Mouse (Mus musculus) regulatory T cell (primary cell): Measurements from ENCODE around the gene Ttll11.

Experiments used
- in situ Hi-C: fragments of 300-600 bp; cut with MboI, MseI; formaldehyde crosslinking; loops from one replicate; pipeline ENCODE4 v1.15.1; 2025; ENCODE audit warnings: high pct_unique_total_duplicates

Gene Ttll11

DNA sequence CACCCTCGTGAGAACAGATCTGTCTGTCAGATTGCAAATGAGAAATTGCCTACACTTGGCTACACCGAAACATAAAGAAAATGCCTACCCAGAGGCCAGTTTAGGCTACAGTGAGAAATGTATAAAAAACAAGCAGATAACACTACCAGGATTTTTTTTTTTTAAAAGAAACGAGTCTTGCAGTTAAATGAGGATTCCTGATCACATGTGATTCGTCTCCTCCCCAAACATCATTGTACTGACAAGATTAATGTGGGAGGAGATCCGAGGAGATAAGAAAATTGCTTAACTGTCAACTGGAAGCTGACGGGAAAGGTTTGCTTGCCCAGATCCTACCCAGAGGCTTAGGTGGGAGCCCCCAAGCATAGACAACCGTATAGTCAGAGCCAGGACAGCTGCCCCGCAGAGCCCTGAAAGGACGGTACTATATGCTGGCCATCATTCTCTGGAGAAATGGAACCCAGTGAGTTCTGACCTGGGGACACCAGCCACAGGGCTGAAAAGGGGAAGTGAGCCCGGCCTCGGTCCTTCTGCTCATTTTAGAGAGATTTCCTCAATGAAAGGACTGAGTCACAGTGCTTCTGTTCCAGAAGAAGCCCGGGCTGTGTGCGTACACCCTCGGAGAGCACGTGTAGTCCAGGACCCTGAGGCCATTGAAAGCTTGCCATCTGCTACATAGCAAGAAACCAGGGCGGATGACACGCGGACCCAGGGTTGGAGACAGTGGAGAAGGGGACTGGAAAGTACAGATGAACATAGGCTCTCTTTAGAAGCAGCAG, 247.9 kb downstream of the Ttll11 start:
- in situ Hi-C loops = loop anchor here (25.0 kb wide), 1 partner anchor 645 kb away; no protein-coding TSS in a partner anchor

GRCm38 (mm10) chr2:35729077-35730065, 250.3 kb downstream of the Ttll11 start:
- in situ Hi-C loops = loop anchor here (25.0 kb wide), 1 partner anchor 642 kb away; no protein-coding TSS in a partner anchor

- in situ Hi-C loops = loop anchor here (25.0 kb wide), 1 partner anchor 641 kb away; no protein-coding TSS in a partner anchor
Observed at GRCm38 (mm10) chr2:35728633-35729032, 251.1 kb downstream of the Ttll11 start.

DNA sequence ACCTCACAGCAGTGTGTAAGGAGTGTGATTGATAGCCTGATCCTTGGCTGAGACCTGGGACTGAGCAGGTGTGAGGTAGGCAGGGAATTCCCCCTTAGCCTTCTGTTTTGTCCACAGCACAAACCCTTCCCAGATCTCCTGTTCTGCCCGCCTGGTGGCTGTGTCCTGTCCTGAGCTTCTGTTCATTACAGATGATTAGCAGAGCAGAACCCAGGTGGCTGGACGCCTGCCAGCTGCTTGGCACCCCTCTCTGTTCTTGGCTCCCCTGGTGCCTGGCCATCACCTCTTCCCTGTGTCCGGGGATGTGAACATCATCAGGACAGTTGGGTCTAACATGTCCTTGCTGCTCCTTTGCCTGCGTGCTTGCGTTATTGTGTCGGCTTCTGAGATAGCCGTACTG, 256.0 kb downstream of the Ttll11 start:
- in situ Hi-C loops = no loop called here

DNA sequence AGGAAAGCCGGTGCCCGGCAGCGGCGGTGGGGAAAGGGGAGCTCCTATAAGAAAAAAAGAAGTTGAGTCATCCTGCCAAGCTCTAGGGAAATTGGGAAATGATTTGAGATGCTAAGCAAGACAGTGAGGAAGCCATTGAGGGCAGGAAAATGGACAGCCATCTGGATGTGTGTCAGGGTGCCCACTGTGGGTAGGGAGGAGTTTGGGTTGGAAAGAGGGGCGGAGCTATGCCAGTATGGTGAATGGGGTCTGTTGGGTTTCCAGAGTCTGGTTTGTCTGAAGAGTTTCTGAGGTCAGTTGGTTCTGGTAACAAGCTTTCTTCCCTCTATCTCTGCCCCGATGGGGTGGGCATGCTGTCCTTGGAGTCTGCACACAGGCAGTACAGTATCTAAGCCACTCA, 256.4 kb downstream of the Ttll11 start:
- in situ Hi-C loops = no loop called here

GRCm38 (mm10) chr2:35722821-35723220, 256.9 kb downstream of the Ttll11 start:
- in situ Hi-C loops = no loop called here

DNA sequence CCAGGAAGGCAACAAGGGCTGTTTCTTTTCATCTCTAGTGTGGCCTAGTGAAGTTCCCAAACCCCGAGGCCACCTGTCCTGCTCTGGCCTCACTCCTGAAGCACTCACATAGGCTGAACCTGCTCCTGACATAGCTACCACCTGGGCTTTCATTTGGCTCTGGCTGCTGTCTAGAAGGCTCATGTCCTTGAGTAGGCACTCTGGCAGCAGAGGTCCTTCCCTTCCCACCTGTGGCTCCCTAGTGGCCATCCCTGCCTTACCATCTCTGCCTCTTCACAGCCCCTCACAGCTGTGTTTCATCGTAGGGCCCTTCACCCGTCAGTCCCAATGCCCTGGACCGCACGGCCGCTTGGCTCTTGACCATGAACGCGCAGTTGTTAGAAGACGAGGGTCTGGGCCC, 258.8 kb downstream of the Ttll11 start:
- in situ Hi-C loops = no loop called here

- in situ Hi-C loops = no loop called here
Observed at GRCm38 (mm10) chr2:35720550-35720949, 259.2 kb downstream of the Ttll11 start.

DNA sequence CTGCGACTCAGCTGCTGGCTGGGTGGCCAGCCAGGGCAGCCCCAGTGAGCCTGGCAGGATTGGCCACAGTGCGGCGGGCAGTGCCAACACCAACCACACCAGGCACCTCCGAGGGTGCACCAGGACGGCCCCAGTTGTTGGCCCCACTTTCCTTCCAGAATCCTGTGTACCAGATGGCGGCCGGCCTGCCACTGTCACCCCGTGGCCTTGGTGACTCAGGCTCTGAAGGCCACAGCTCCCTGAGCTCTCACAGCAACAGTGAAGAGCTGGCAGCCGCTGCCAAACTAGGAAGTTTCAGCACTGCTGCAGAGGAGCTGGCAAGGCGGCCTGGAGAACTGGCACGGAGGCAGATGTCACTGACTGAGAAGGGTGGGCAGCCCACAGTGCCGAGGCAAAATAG, 259.6 kb downstream of the Ttll11 start:
- in situ Hi-C loops = no loop called here

DNA sequence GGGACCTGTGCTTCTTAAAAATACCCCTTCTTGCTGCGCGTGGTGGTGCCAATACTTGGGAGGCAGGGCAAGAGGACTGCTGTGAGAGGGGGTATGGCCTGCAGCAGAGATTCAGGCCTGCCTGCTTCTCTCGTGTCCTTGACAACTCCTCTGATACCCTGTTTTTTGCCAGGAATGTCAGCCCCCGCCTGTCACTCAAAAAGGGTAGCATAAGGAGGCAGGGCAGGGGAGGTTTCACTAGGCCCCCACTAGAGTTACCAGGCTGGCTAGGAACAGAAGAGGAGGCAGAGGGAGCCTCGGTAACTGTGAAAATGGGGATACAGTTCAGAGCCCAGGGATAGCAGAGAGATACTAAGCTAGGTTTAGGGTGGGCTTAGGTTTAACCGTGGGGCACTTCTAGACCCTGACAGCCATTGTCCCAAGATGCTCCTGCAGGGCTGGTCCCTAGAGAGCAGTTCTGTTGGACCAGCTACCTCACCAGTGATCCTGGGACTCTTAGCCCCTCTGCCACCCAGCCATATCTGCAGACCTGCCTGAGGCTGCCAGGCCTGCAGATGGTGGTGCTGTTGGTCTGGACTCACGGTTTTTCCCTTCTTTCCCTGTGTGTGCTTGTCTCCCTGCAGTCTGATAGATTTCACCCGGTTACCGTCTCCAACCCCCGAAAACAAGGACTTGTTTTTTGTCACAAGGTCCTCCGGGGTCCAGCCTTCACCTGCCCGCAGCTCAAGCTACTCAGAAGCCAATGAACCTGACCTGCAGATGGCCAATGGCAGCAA, 260.3 kb downstream of the Ttll11 start:
- in situ Hi-C loops = no loop called here

GRCm38 (mm10) chr2:35718662-35719061, 261.1 kb downstream of the Ttll11 start:
- in situ Hi-C loops = no loop called here

DNA sequence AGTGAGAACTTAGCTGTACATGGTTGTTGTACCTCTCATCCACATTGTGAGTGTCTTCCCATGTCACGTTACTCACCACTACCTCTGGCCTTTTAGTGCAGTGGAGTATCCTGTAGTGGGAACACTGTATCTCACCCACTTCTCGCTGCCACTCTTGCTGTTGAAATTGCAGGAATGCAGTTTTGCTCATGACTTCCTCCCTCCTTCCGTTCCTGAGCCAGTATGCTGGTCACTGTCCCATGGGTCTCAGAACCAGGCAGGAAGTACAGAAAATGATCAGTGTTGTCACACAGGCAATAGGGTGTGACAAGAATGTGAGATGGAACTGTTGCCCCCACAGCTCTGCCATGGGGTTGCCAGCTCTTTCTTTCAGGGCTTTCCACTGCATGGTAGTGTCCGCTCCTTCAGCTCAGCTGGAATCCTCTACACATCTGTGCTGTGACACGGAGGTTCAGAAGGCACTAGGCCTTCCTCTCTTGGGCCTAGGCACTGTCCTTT, 261.7 kb downstream of the Ttll11 start:
- in situ Hi-C loops = no loop called here

- in situ Hi-C loops = no loop called here
Observed at GRCm38 (mm10) chr2:35716175-35716574, 263.5 kb downstream of the Ttll11 start.

DNA sequence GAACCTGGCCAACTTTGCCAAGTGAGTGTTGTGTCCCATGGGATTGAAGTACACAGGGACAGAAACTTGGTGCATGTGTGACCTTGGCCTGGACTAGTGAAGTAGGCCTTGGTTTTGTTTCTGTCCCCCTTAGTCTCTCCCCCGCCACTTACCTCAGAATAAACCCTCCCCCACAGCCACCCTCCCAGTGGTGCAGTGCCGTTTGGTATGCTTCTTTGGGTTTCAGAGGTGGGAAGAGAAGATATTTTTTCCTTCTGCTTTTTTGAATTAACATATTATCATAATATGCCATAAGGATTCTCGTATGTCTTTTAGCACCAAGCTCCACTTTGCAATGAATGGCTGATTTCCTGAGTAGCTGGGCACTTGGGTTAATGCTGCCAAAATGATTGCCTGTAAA, 264.2 kb downstream of the Ttll11 start:
- in situ Hi-C loops = no loop called here

GRCm38 (mm10) chr2:35714742-35715167, 265.0 kb downstream of the Ttll11 start:
- in situ Hi-C loops = no loop called here

- in situ Hi-C loops = no loop called here
Observed at GRCm38 (mm10) chr2:35713460-35713859, 266.3 kb downstream of the Ttll11 start.

DNA sequence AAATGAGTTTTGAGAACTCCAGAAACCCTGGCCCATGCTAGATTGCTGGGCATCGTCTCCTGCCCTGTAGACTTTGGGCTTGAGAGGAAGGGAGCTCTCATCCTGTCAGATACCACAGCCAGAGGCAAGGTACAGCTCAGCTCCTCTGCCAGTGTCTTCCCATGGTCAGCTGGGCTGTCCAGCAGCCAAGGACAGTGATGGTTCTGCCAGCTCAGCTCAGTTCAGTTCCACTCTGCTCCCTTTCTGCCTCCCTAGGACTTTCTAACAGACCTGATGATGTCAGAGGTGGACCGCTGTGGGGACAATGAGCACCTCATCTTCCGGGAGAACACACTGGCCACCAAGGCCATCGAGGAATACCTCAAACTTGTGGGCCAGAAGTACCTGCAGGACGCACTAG, 267.1 kb downstream of the Ttll11 start:
- in situ Hi-C loops = no loop called here

- in situ Hi-C loops = no loop called here
Observed at GRCm38 (mm10) chr2:35703241-35703640, 276.5 kb downstream of the Ttll11 start.

DNA sequence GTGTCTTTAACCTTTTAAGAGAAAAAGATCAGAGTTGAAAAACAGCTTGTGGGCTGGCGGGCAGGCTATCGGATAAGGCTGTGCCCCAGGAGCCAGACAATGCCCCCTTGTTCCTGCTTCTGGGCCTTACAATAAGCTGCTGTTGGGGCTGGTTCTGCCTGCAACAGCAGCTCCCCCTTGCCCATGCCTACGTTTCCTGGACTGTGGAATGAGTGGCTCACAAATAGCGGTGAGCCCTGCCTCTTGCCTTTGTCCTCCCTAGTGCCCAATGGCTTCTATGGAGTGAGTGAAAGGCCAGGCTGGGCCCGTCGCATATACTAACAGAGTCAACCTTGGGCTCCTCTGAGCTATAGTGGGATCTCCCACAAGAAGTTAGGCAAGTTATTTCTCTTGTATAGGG, 277.1 kb downstream of the Ttll11 start:
- in situ Hi-C loops = no loop called here

- in situ Hi-C loops = no loop called here
Observed at GRCm38 (mm10) chr2:35702001-35702400, 277.7 kb downstream of the Ttll11 start.
